Mouse (Mus musculus) liver, embryonic 14 days (tissue): ENCODE results near the gene Spaca6. TPM values are rescaled to one million over a fixed set of nuclear protein-coding genes. Genes with fewer than 3 reads are reported as not detected.

Experiments used
- polyA plus RNA-seq: library from polyadenylated mRNA; depleted of rRNA; stranded (reverse); fragments of >200 nt; gene quantifications from 2 replicates; pipeline ENCODE4 v1.2.3, GENCODE M21; 2012; rRNA removed

The Spaca6 gene
- 6.5 TPM in 2 replicates for polyA plus RNA-seq

DNA sequence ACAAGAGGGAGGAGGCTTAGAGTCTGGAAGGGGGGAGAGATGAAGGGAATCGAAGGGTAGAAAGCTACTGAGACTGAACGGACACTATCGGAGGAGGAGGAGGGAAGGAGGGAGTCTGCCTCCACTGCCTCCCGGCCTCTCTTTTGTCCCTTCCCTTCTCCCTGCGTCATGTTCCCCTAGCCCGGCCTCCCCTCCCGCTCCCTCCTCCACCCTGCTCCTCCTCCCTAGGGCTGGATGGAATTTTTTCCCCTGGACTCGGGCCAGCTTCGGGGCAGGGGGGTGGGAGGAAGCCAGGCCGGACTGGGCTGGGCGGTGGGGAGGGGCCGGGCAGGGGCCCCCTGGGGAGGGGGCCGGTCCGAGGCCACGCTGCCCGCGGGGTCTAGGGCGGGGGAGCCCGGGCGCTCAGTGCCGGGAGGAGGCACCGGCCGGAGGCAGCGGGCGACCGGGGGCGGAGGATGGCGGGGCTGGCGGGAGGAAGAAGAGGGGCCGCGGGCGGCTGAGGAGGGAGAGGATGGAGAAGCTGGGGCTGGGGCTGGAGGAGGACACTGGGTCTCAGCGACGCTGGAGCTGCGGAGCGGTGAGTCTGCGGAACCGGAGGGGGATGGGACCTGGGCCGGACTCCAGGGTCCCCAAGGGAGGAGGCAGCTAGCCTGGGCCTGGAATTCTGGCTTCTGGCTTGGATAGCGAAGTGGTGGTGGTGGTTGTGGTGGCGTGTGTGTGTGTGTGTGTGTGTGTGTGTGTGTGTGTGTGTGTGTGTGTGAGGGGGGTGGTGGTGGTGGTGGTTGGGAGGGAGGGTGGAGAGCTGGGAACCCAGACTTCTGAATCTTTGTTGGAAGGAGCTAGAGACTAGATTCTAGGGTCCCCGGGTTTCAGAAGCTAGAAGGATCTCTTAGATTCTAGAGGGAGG is at the start of gene Spaca6:
TSS of gene Spaca6 (plus strand) at position 408 of the 907 bp plus-strand sequence.

DNA sequence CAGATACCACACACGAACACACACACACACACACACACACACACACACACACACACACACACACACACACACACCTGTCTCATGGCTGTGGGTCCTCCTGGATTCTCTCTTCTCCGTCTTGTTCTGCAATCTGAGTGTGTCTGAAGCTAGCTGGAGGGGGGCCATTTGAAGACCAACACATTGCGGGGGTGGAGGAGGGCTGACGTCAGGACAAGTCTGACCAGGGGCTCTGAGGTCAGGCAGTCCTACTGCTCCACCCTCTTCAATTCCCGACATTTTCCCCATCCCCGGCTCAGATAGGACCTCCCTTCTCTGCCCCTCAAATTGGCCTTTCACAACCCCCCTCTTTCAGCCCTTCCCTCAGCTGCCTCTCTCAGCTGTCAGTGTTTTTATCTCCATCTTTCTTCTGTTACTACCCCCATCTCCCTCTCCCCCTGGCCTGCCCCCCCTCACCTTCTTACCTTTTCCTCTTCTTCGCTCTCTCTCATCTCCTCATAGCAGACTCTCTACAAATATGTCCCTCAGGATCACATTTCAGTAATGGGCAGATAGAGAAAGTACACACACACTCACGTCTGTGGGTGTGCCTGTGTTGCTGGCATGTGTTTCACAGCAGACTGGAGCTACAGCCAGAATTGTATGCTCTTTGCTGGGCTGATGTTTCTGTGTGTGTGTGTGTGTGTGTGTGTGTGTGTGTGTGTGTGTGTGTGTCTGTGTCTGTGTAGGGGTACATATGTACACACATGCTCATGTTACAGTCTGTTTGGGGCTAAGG is 28.3 kb downstream of the Spaca6 start, which contains the start of gene Has1:
TSS of gene Has1 (minus strand) at position 142 of the 775 bp plus-strand sequence.

DNA sequence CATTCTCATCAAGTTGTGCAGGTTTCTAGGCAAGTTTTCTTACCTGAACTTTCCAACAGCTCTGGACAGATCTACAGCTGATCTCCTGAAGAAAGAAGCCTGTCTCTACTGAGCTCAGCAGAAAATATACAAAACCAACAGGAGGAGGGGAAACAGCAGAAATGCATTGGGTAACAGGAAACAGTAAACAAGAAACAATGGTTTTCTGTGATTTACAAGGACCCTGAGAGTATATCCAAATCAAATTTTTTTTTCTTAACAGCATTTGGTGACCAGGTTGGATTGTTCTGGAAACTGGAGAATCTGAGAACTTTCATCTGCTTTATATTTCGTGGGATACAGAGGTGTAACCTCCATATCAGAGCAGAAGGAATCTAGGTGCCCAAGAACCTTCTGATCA is 56.9 kb downstream of the Spaca6 start, which contains the start of gene Fpr1:
TSS of gene Fpr1 (minus strand) at position 101 of the 400 bp plus-strand sequence.

DNA sequence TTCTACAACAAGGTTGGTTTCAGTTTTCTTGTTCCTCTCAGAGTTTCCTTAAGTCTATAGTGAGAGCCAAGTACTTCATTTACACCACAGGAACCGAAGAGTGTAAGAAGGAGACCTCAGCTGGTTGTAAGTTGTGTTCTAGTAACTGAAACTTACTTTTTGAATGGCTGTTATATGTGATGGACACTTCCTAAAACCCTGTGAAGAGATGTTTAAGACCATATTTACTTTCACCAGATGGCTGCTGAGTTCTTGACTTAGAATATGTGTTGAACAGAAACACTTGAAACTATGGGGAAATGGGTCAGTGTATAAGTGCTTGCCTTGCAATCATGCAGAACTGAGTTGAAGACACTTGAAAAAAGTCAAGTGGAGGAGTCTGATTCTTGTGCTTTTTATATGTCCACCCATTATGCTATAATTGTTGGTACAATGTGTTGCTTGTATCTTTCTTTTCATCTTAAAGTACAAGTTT is 60.9 kb downstream of the Spaca6 start, which contains the start of the genes Fpr2 and Fpr3:
TSS of gene Fpr2 (plus strand) at position 51 of the 475 bp plus-strand sequence.
TSS of gene Fpr3 (plus strand) at position 79 of the 475 bp plus-strand sequence.

Other genes starting within 250 kb of the Spaca6 start
- 3.7 and 4.5 TPM in 2 replicates for gene Lnpep, start 202.1 kb upstream of the Spaca6 start, polyA plus RNA-seq
- gene Vmn2r90, start 123.4 kb upstream of the Spaca6 start, polyA plus RNA-seq = not detected in 2 replicates
- gene Has1, start 28.0 kb downstream of the Spaca6 start, polyA plus RNA-seq = not detected in 2 replicates
- gene Fpr1, start 56.8 kb downstream of the Spaca6 start, polyA plus RNA-seq = 1.6 and 2.7 TPM in 2 replicates
- 0.94 and 1.6 TPM in 2 replicates for gene Fpr2, start 60.7 kb downstream of the Spaca6 start, polyA plus RNA-seq
- not detected in 2 replicates for gene Fpr3, start 60.7 kb downstream of the Spaca6 start, polyA plus RNA-seq
- gene Fpr-rs4, start 194.6 kb downstream of the Spaca6 start, polyA plus RNA-seq = not detected in 2 replicates
- gene Vmn2r124, start 222.3 kb downstream of the Spaca6 start, polyA plus RNA-seq = not detected in 2 replicates